Comparison of ENCODE assay signal across 8 mouse cellular contexts in genomic region chr6:113427397-113427796, GRCm38 (mm10). TPM values are rescaled to one million over a fixed set of nuclear protein-coding genes. Genes with fewer than 3 reads are reported as not detected.
DNase-seq lines count a peak whose midpoint lies in the region; TF ChIP-seq lines count a peak whose summit lies in the region.

No protein-coding gene starts in this region.

- H3K4me3 ChIP-seq in C2C12 (ENCODE audit: insufficient read depth, poor library complexity, severe bottlenecking), result no peak overlapping the region

- H3ac ChIP-seq in C2C12 (ENCODE audit: control insufficient read depth, insufficient read length, low read depth), result no peak overlapping the region

- H3K36me3 ChIP-seq in C2C12 (ENCODE audit: control insufficient read depth, insufficient read depth), result no peaks in the 10 kb centered on the region

- H3K79me3 ChIP-seq in C2C12 (ENCODE audit: low read depth), result no peaks in the 10 kb centered on the region

- DNase-seq in heart, postnatal 4 days, result peak; percentile 66
- DNase-seq in heart, postnatal 25 days (ENCODE audit: low spot score), result no peak
- peak; percentile 74 for DNase-seq in WW6 (ENCODE audit: low read depth, low spot score)
- DNase-seq in kidney, postnatal 36 days, result peak; percentile 25 to 74
- peak; percentile 40 for DNase-seq in retina, postnatal 7 days (ENCODE audit: low read depth, low spot score)
- DNase-seq in layer of hippocampus, postnatal 14 days (ENCODE audit: low spot score in 2 of 2), result no peak
- DNase-seq in right cerebral cortex, postnatal 36 days (ENCODE audit: low spot score in 2 of 2), result no peak

- H3K27me3 ChIP-seq in C2C12 (ENCODE audit: control insufficient read depth, insufficient read depth, insufficient read length), result peaks cover 8% of the 10 kb centered on the region

- no peak for TF ChIP-seq CTCF in C2C12 (IDR thresholded peaks at IDR 0.05; ENCODE audit: control insufficient read depth, insufficient read depth, insufficient read length)

- no peaks in the 10 kb centered on the region for H3K79me2 ChIP-seq in C2C12 (ENCODE audit: control insufficient read depth, insufficient read depth)

- intact Hi-C loops in heart, postnatal 25 days (cut with DNase I), result no loop called here

TF ChIP-seq in C2C12, 6 proteins besides CTCF, POLR2A, EP300 and RAD21:
- TF ChIP-seq USF1 (IDR thresholded peaks at IDR 0.05; ENCODE audit: low read depth) (peak; percentile 65), MAX (IDR thresholded peaks at IDR 0.05) (peak; percentile 91), FOSL1 (IDR thresholded peaks at IDR 0.05; ENCODE audit: insufficient read depth, low read length, poor library complexity, severe bottlenecking) (no peak), MYOG (IDR thresholded peaks at IDR 0.05; ENCODE audit: control insufficient read depth, extremely low read depth, insufficient read length) (no peak)

RNA-seq across cellular contexts. Expression of gene Cidec, which starts 8.2 kb away (rescaled TPM):
- total RNA-seq in heart, postnatal 4 days (2021), result 1 to 10 TPM; 1.8 to 2.3 TPM
- total RNA-seq in heart, postnatal 25 days (2021), result 1 to 10 TPM; 5.6 to 9.0 TPM
- polyA plus RNA-seq in C2C12 (2012; fragmentation: generic; extraction: Trizol), result not detected
- not detected for total RNA-seq in layer of hippocampus, postnatal 14 days (2021)

RNA-seq across cellular contexts. Expression of gene Rpusd3, which starts 8.3 kb away (rescaled TPM):
- 1 to 10 TPM; 7.1 to 7.9 TPM for total RNA-seq in heart, postnatal 4 days (2021)
- 10 to 100 TPM; 10.3 to 11.5 TPM for total RNA-seq in heart, postnatal 25 days (2021)
- 8.8 TPM for polyA plus RNA-seq in C2C12 (2012; fragmentation: generic; extraction: Trizol)
- 10 to 100 TPM; 24.7 to 28.7 TPM for total RNA-seq in layer of hippocampus, postnatal 14 days (2021)

RNA-seq across cellular contexts. Expression of gene Jagn1, which starts 15.0 kb away (rescaled TPM):
- total RNA-seq in heart, postnatal 4 days (2021), result 10 to 100 TPM; 28.3 to 34.7 TPM
- 10 to 100 TPM; 22.2 TPM for total RNA-seq in heart, postnatal 25 days (2021)
- polyA plus RNA-seq in C2C12 (2012; fragmentation: generic; extraction: Trizol), result 76.4 TPM
- total RNA-seq in layer of hippocampus, postnatal 14 days (2021), result 10 to 100 TPM; 45.6 to 53.3 TPM

RNA-seq across cellular contexts. Expression of gene Il17re, which starts 30.9 kb away (rescaled TPM):
- total RNA-seq in heart, postnatal 4 days (2021), result 1 to 10 TPM; 1.1 to 1.3 TPM
- total RNA-seq in heart, postnatal 25 days (2021), result 1 to 10 TPM in 1 of 2 experiments, under 1 TPM in 1; 0.78 to 1.1 TPM
- polyA plus RNA-seq in C2C12 (2012; fragmentation: generic; extraction: Trizol), result not detected
- under 1 TPM; 0.36 to 0.81 TPM for total RNA-seq in layer of hippocampus, postnatal 14 days (2021)

RNA-seq across cellular contexts. Expression of gene Ttll3, which starts 38.3 kb away (rescaled TPM):
- total RNA-seq in heart, postnatal 4 days (2021), result 1 to 10 TPM; 1.7 to 2.7 TPM
- total RNA-seq in heart, postnatal 25 days (2021), result 1 to 10 TPM; 1.0 to 1.4 TPM
- polyA plus RNA-seq in C2C12 (2012; fragmentation: generic; extraction: Trizol), result 1.6 TPM
- total RNA-seq in layer of hippocampus, postnatal 14 days (2021), result 10 to 100 TPM; 11.7 to 13.7 TPM

Comparison
In these comparisons a context has a peak if more than half of its experiments do, and no peak if none do; other contexts are left out.
1. DNase-seq: peak in heart, postnatal 4 days (single experiment), WW6 (single experiment), kidney, postnatal 36 days (2 of 2) and retina, postnatal 7 days (single experiment); none in heart, postnatal 25 days (single experiment), layer of hippocampus, postnatal 14 days (0 of 2) and right cerebral cortex, postnatal 36 days (0 of 2).